Mouse (Mus musculus) erythroblast, embryonic 14.5 days (primary cell): ENCODE results near the gene Siva1. TPM values are rescaled to one million over a fixed set of nuclear protein-coding genes. Genes with fewer than 3 reads are reported as not detected.

Experiments used
- H3K27me3 ChIP-seq: 2 replicates; pipeline ENCODE4 v1.6.1; 2012; ENCODE audit warnings: inconsistent platforms; ENCODE audit not compliant: control insufficient read depth
- H3K36me3 ChIP-seq: 2 replicates; pipeline ENCODE4 v1.6.1; 2012; ENCODE audit warnings: mild to moderate bottlenecking, inconsistent platforms; ENCODE audit not compliant: control insufficient read depth
- H3K4me1 ChIP-seq: 2 replicates; pipeline ENCODE4 v1.6.1; 2012; ENCODE audit warnings: inconsistent platforms; ENCODE audit not compliant: control insufficient read depth
- H3K4me3 ChIP-seq: replicated peaks from 2 replicates; pipeline ENCODE3; 2012; ENCODE audit warnings: moderate library complexity, mild to moderate bottlenecking, inconsistent platforms
- H3K9me3 ChIP-seq: 2 replicates; pipeline ENCODE4 v1.6.1; 2012; ENCODE audit warnings: low read length, inconsistent platforms, mixed read lengths; ENCODE audit not compliant: control insufficient read depth
- GATA1 ChIP-seq: IDR thresholded peaks from 2 replicates; pipeline ENCODE4 v1.6.1; 2012; ENCODE audit warnings: low read length, inconsistent platforms, mixed read lengths
- TAL1 ChIP-seq: IDR thresholded peaks from 3 replicates; pipeline ENCODE4 v1.6.1; 2012; ENCODE audit warnings: low read length, inconsistent platforms, mixed read lengths
- polyA plus RNA-seq: library from polyadenylated mRNA; stranded (reverse); fragments of >175 nt; gene quantifications from 2 replicates; pipeline ENCODE4 v1.2.3, GENCODE M21; 2012

Siva1 gene
- polyA plus RNA-seq, 1 experiment = 20.6 TPM

- Histone ChIP-seq H3K27me3 (no peaks in the 10 kb centered on the region), H3K9me3 (no peaks in the 10 kb centered on the region), H3K4me3 (no peak overlapping the region), H3K4me1 (peaks cover 4% of the 10 kb centered on the region), H3K36me3 (peaks cover 49% of the 10 kb centered on the region)
- TF ChIP-seq GATA1 (no peak), TAL1 (no peak)
Measured at GRCm38 (mm10) chr12:112604709-112605649, 39.5 kb upstream of the Siva1 start.

- Histone ChIP-seq H3K4me1 (no peaks in the 10 kb centered on the region; the same call in 1 of the 2 replicates), H3K36me3 (peaks cover 52% of the 10 kb centered on the region; the same call in 1 of the 2 replicates)
Measured at GRCm38 (mm10) chr12:112605766-112606165, 38.7 kb upstream of the Siva1 start.

GRCm38 (mm10) chr12:112606998-112607397 lies 37.5 kb upstream of the Siva1 start:
- Histone ChIP-seq H3K4me1 (no peaks in the 10 kb centered on the region; the same call in 1 of the 2 replicates), H3K27me3 (no peaks in the 10 kb centered on the region), H3K9me3 (no peaks in the 10 kb centered on the region), H3K4me3 (no peak overlapping the region), H3K36me3 (peaks cover 54% of the 10 kb centered on the region; the same call in 1 of the 2 replicates)
- no peak for TF ChIP-seq TAL1
- no peak for TF ChIP-seq GATA1

More at GRCm38 (mm10) chr12:112605766-112606165, 38.7 kb upstream of the Siva1 start:
- no peak overlapping the region for H3K4me3 ChIP-seq
- no peak for TF ChIP-seq TAL1
- TF ChIP-seq GATA1 = no peak
- H3K27me3 ChIP-seq = no peaks in the 10 kb centered on the region
- no peaks in the 10 kb centered on the region for H3K9me3 ChIP-seq

- H3K4me1 ChIP-seq = peaks cover 4% of the 10 kb centered on the region
- H3K27me3 ChIP-seq = no peaks in the 10 kb centered on the region
- no peaks in the 10 kb centered on the region for H3K9me3 ChIP-seq
- no peak for TF ChIP-seq TAL1
- TF ChIP-seq GATA1 = no peak
- H3K36me3 ChIP-seq = peaks cover 49% of the 10 kb centered on the region; the same call in 1 of the 2 replicates
- no peak overlapping the region for H3K4me3 ChIP-seq
Measured at GRCm38 (mm10) chr12:112609031-112609430, 35.4 kb upstream of the Siva1 start.

GRCm38 (mm10) chr12:112616668-112617067 lies 27.8 kb upstream of the Siva1 start:
- Histone ChIP-seq H3K4me1 (peaks cover 25% of the 10 kb centered on the region), H3K36me3 (peaks cover 8% of the 10 kb centered on the region; the same call in 1 of the 2 replicates), H3K9me3 (no peaks in the 10 kb centered on the region; the same call in 1 of the 2 replicates), H3K4me3 (no peak overlapping the region), H3K27me3 (peaks cover 37% of the 10 kb centered on the region)
- TF ChIP-seq GATA1 (no peak), TAL1 (no peak)

- Histone ChIP-seq H3K4me1 (peaks cover 25% of the 10 kb centered on the region), H3K9me3 (no peaks in the 10 kb centered on the region; the same call in 1 of the 2 replicates), H3K36me3 (peaks cover 3% of the 10 kb centered on the region; the same call in 1 of the 2 replicates), H3K4me3 (no peak overlapping the region), H3K27me3 (peaks cover 37% of the 10 kb centered on the region)
- no peak for TF ChIP-seq GATA1
- TF ChIP-seq TAL1 = no peak
Measured at GRCm38 (mm10) chr12:112617184-112617583, 27.3 kb upstream of the Siva1 start.

GRCm38 (mm10) chr12:112617898-112618380 lies 26.5 kb upstream of the Siva1 start:
- Histone ChIP-seq H3K4me1 (peaks cover 25% of the 10 kb centered on the region), H3K36me3 (no peaks in the 10 kb centered on the region; the same call in 1 of the 2 replicates), H3K9me3 (no peaks in the 10 kb centered on the region; the same call in 1 of the 2 replicates), H3K27me3 (peaks cover 41% of the 10 kb centered on the region), H3K4me3 (no peak overlapping the region)
- TF ChIP-seq TAL1 = no peak
- no peak for TF ChIP-seq GATA1

- H3K27me3 ChIP-seq = peaks cover 41% of the 10 kb centered on the region
- no peaks in the 10 kb centered on the region for H3K36me3 ChIP-seq
- H3K9me3 ChIP-seq = no peaks in the 10 kb centered on the region; the same call in 1 of the 2 replicates
- peaks cover 31% of the 10 kb centered on the region for H3K4me1 ChIP-seq
- TF ChIP-seq GATA1 (no peak), TAL1 (no peak)
- H3K4me3 ChIP-seq = peak overlapping the region; percentile 41
Measured at GRCm38 (mm10) chr12:112618981-112619685, 25.3 kb upstream of the Siva1 start.
